Mouse (Mus musculus): ENCODE measurements around the gene Olfr648. TPM values are rescaled to one million over a fixed set of nuclear protein-coding genes. Genes with fewer than 3 reads are reported as not detected.

Gene Olfr648
- total RNA-seq, 2 experiments from 2014 or later, result not detected

Other genes with a start within 250 kb of the Olfr648 start
- not detected for gene Olfr632, start 249.0 kb downstream of the Olfr648 start, total RNA-seq (2021)
- gene Olfr633, start 239.0 kb downstream of the Olfr648 start, total RNA-seq (2021), result not detected
- gene Olfr635, start 212.2 kb downstream of the Olfr648 start, total RNA-seq (2021), result under 1 TPM in 1 of 2 experiments, not detected in 1; 0.03 TPM
- not detected for gene Olfr638, start 184.6 kb downstream of the Olfr648 start, total RNA-seq (2021)
- under 1 TPM in 1 of 2 experiments, not detected in 1; 0.10 TPM for gene Olfr639, start 166.1 kb downstream of the Olfr648 start, total RNA-seq (2021)
- gene Olfr640, start 157.8 kb downstream of the Olfr648 start, total RNA-seq (2021), result not detected
- not detected for gene Olfr641, start 147.9 kb downstream of the Olfr648 start, total RNA-seq (2021)
- not detected for gene Olfr642, start 130.7 kb downstream of the Olfr648 start, total RNA-seq (2021)
- gene 4930516K23Rik, start 121.9 kb downstream of the Olfr648 start, total RNA-seq (2021), result not detected
- gene Olfr644, start 111.5 kb downstream of the Olfr648 start, total RNA-seq (2021), result not detected
- not detected for gene Olfr645, start 97.9 kb downstream of the Olfr648 start, total RNA-seq (2021)
- not detected for gene Olfr646, start 78.5 kb downstream of the Olfr648 start, total RNA-seq (2021)
- gene Ubqln5, start 53.6 kb downstream of the Olfr648 start, total RNA-seq (2021), result not detected
- gene Olfr643, start 46.0 kb downstream of the Olfr648 start, total RNA-seq (2021), result not detected
- not detected for gene Ubqln3, start 40.1 kb downstream of the Olfr648 start, total RNA-seq (2021)
- gene Ubqlnl, start 32.8 kb downstream of the Olfr648 start, total RNA-seq (2021), result not detected
- not detected for gene Olfm5, start 18.6 kb downstream of the Olfr648 start, total RNA-seq (2021)
- not detected for gene Olfr649, start 12.6 kb upstream of the Olfr648 start, total RNA-seq (2021)
- gene Trim6, start 35.4 kb upstream of the Olfr648 start, total RNA-seq (2021), result under 1 TPM; 0.29 to 0.46 TPM
- 1 to 10 TPM; 4.4 to 6.1 TPM for gene Trim34a, start 61.1 kb upstream of the Olfr648 start, total RNA-seq (2021)
- gene Trim5, start 104.7 kb upstream of the Olfr648 start, total RNA-seq (2021), result 1 to 10 TPM; 2.0 to 2.8 TPM
- gene Trim12a, start 132.1 kb upstream of the Olfr648 start, total RNA-seq (2021), result 10 to 100 TPM in 1 of 2 experiments, 1 to 10 TPM in 1; 6.9 to 10.2 TPM
- under 1 TPM; 0.38 to 0.56 TPM for gene Trim34b, start 146.1 kb upstream of the Olfr648 start, total RNA-seq (2021)
- 10 to 100 TPM in 1 of 2 experiments, 1 to 10 TPM in 1; 6.3 to 10.0 TPM for gene Trim12c, start 170.0 kb upstream of the Olfr648 start, total RNA-seq (2021)
- under 1 TPM in 1 of 2 experiments, not detected in 1; 0.38 TPM for gene Trim30b, start 186.5 kb upstream of the Olfr648 start, total RNA-seq (2021)
- gene Trim30c, start 217.4 kb upstream of the Olfr648 start, total RNA-seq (2021), result under 1 TPM; 0.17 to 0.22 TPM

All from adrenal gland, adult 18-20 months (tissue).